Mouse (Mus musculus) neural tube, embryonic 15.5 days (tissue): ENCODE data around the gene Apod. TPM values are rescaled to one million over a fixed set of nuclear protein-coding genes. Genes with fewer than 3 reads are reported as not detected.

ENCODE experiments used
- ATAC-seq: fragments of 200-750 bp; cut with Nextera tagmentation; 2 replicates; pipeline ENCODE4 v1.8.0; 2017; ENCODE audit warnings: mild to moderate bottlenecking, moderate TSS enrichment, moderate library complexity; ENCODE audit not compliant: low FRiP score
- H3K27ac ChIP-seq: fragments of 300-500 bp; sonication (generic); replicated peaks from 2 replicates; pipeline ENCODE4 v1.5.1; 2015; ENCODE audit warnings: mild to moderate bottlenecking, inconsistent platforms
- H3K27me3 ChIP-seq: fragments of 300-500 bp; sonication (generic); replicated peaks from 2 replicates; pipeline ENCODE4 v1.6.1; 2015; ENCODE audit warnings: inconsistent platforms
- H3K36me3 ChIP-seq: fragments of 300-500 bp; sonication (generic); 2 replicates; pipeline ENCODE4 v1.6.1; 2015; ENCODE audit warnings: inconsistent platforms
- H3K4me1 ChIP-seq: fragments of 300-500 bp; sonication (generic); 2 replicates; pipeline ENCODE4 v1.6.1; 2015; ENCODE audit warnings: inconsistent platforms
- H3K4me2 ChIP-seq: fragments of 300-500 bp; sonication (generic); 2 replicates; pipeline ENCODE4 v1.6.1; 2015; ENCODE audit warnings: inconsistent platforms, mild to moderate bottlenecking, moderate library complexity
- H3K4me3 ChIP-seq: fragments of 300-500 bp; sonication (generic); replicated peaks from 2 replicates; pipeline ENCODE4 v1.5.1; 2015; ENCODE audit warnings: mild to moderate bottlenecking, inconsistent platforms
- H3K9ac ChIP-seq: fragments of 300-500 bp; sonication (generic); replicated peaks from 2 replicates; pipeline ENCODE4 v1.6.1; 2015; ENCODE audit warnings: mild to moderate bottlenecking, inconsistent platforms
- H3K9me3 ChIP-seq: fragments of 300-500 bp; sonication (generic); replicated peaks from 2 replicates; pipeline ENCODE4 v1.6.1; 2016; ENCODE audit warnings: inconsistent platforms
- WGBS: fragments of 180-500 bp; shearing (Covaris S2); methylation state at CpG from one replicate; pipeline ENCODE4 v1.1.7; 2015; ENCODE audit warnings: mixed read lengths; 5-methylcytosine and 5-hydroxymethylcytosine counted together
- polyA plus RNA-seq: library from polyadenylated mRNA; unstranded; fragments of >200 nt; fragmentation: Nextera tagmentation; extraction: Ambion mirVana; gene quantifications from 2 replicates; pipeline ENCODE4 v1.2.1, GENCODE M21; 2015

Apod gene
- 48.8 and 54.0 TPM in 2 replicates for polyA plus RNA-seq

- WGBS, result 53% methylated on average over 9 of the region's 9 CpGs
- Histone ChIP-seq H3K4me2 (no peak within 1 kb of the TSS; the same call in 1 of the 2 replicates), H3K4me3 (no peak within 1 kb of the TSS), H3K9me3 (no peaks in the 10 kb centered on the region), H3K27ac (0 out of 2 replicates have a peak within 1 kb of the TSS, but pooled peaks have one; percentile 45), H3K4me1 (peaks cover 13% of the 10 kb centered on the region; the same call in 1 of the 2 replicates), H3K27me3 (no peaks in the 10 kb centered on the region), H3K9ac (no peak within 1 kb of the TSS), H3K36me3 (no peaks in the 10 kb centered on the region)
- ATAC-seq, result no peak
Measured at GRCm38 (mm10) chr16:31314497-31315233, at the start of gene Apod. Gene Apod (minus strand): TSS chr16:31314808.

- Histone ChIP-seq H3K9me3 (no peaks in the 10 kb centered on the region), H3K27ac (no peak overlapping the region), H3K4me1 (0 out of 2 replicates have a peak, but pooled peaks cover 4% of the 10 kb centered on the region), H3K4me2 (no peak overlapping the region), H3K36me3 (no peaks in the 10 kb centered on the region), H3K27me3 (no peaks in the 10 kb centered on the region), H3K9ac (no peak overlapping the region), H3K4me3 (no peak overlapping the region)
- ATAC-seq, result no peak
- 82% methylated on average over 11 of the region's 11 CpGs for WGBS
Measured at GRCm38 (mm10) chr16:31363685-31364436, 49.3 kb upstream of the Apod start.

- H3K27me3 ChIP-seq, result 0 out of 2 replicates have a peak, but pooled peaks cover 6% of the 10 kb centered on the region
- H3K36me3 ChIP-seq, result no peaks in the 10 kb centered on the region
- 0 out of 2 replicates have a peak, but pooled peaks cover 4% of the 10 kb centered on the region for H3K4me1 ChIP-seq
- no peak for ATAC-seq
- no peak overlapping the region for H3K4me3 ChIP-seq
- no peak overlapping the region for H3K27ac ChIP-seq
- H3K4me2 ChIP-seq, result no peak overlapping the region
- H3K9me3 ChIP-seq, result no peaks in the 10 kb centered on the region
- no peak overlapping the region for H3K9ac ChIP-seq
- WGBS, result 60% methylated on average over 5 of the region's 5 CpGs
Measured at GRCm38 (mm10) chr16:31359542-31359941, 44.9 kb upstream of the Apod start.

DNA sequence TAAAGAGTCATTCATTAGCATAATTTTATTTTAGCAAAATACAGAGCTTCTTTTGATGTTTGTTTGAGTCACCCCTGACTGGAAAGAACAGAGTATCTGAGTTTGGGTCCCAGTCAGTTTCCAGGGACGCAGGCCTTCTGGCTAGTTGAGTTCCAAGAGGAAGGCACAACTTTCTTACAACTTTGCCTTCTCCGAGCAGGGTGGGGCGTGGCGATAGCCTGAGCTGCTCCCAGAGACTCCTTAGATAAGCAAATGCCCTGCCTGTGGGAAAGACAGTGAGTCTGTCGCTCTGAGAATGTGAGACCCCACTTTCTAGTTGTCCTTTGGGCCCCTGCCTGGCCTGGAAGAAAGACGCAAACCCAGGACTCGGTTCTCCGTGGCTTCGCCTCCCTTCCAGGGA lies 44.4 kb upstream of the Apod start:
- Histone ChIP-seq H3K4me3 (no peak overlapping the region), H3K9me3 (no peaks in the 10 kb centered on the region), H3K27ac (no peak overlapping the region), H3K27me3 (0 out of 2 replicates have a peak, but pooled peaks cover 6% of the 10 kb centered on the region), H3K4me1 (0 out of 2 replicates have a peak, but pooled peaks cover 4% of the 10 kb centered on the region), H3K9ac (no peak overlapping the region), H3K4me2 (no peak overlapping the region), H3K36me3 (no peaks in the 10 kb centered on the region)
- ATAC-seq, result no peak
- 35% methylated on average over 9 of the region's 9 CpGs for WGBS

DNA sequence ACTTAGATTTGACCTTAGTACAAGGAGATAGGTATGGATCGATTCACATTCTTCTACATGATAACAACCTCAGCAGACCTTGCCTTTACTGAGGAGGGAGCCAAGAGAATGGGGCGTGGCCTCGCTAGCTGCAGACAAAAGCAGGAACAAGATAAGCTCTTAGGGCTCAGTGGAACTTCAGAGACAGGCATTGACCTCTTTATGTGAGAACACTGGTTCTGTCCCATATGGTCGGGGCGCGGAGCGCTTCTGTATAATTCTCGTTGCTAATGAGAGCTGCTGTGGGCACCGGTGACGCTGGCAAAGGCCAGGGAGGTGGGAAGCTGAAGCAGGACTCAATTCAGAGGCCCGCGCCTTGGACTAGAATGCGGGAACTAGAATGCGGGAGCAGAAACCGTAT lies 44.0 kb upstream of the Apod start:
- WGBS, result 52% methylated on average over 15 of the region's 15 CpGs
- ATAC-seq, result no peak
- Histone ChIP-seq H3K36me3 (no peaks in the 10 kb centered on the region), H3K9ac (no peak overlapping the region), H3K4me2 (no peak overlapping the region), H3K9me3 (no peaks in the 10 kb centered on the region), H3K4me1 (0 out of 2 replicates have a peak, but pooled peaks cover 4% of the 10 kb centered on the region), H3K4me3 (no peak overlapping the region), H3K27me3 (0 out of 2 replicates have a peak, but pooled peaks cover 6% of the 10 kb centered on the region), H3K27ac (no peak overlapping the region)

DNA sequence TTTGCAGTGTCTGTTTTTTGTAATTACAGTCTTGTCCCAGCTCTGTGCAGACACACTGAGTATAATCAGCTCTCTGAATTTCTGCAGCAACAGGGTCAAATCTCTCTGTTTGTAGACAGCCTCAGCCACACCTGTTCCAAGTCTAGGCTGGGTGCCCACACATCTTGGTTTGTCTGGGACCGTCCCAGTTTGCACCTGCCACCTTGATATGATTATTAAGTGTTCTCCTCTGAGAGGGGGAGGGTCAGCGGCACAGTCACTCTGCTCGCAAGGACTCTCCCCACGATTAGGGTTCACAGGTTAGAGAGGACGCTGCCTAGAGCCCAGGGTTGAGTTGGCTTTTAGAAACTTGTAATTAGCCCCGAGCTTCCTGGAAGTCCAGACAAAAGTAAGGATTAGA lies 41.3 kb upstream of the Apod start:
- no peak overlapping the region for H3K9ac ChIP-seq
- 0 out of 2 replicates have a peak, but pooled peaks cover 4% of the 10 kb centered on the region for H3K4me1 ChIP-seq
- no peaks in the 10 kb centered on the region for H3K36me3 ChIP-seq
- 0 out of 2 replicates have a peak, but pooled peaks cover 6% of the 10 kb centered on the region for H3K27me3 ChIP-seq
- 74% methylated on average over 6 of the region's 6 CpGs for WGBS
- no peak overlapping the region for H3K4me2 ChIP-seq
- H3K4me3 ChIP-seq, result no peak overlapping the region
- ATAC-seq, result no peak
- no peaks in the 10 kb centered on the region for H3K9me3 ChIP-seq
- no peak overlapping the region for H3K27ac ChIP-seq

DNA sequence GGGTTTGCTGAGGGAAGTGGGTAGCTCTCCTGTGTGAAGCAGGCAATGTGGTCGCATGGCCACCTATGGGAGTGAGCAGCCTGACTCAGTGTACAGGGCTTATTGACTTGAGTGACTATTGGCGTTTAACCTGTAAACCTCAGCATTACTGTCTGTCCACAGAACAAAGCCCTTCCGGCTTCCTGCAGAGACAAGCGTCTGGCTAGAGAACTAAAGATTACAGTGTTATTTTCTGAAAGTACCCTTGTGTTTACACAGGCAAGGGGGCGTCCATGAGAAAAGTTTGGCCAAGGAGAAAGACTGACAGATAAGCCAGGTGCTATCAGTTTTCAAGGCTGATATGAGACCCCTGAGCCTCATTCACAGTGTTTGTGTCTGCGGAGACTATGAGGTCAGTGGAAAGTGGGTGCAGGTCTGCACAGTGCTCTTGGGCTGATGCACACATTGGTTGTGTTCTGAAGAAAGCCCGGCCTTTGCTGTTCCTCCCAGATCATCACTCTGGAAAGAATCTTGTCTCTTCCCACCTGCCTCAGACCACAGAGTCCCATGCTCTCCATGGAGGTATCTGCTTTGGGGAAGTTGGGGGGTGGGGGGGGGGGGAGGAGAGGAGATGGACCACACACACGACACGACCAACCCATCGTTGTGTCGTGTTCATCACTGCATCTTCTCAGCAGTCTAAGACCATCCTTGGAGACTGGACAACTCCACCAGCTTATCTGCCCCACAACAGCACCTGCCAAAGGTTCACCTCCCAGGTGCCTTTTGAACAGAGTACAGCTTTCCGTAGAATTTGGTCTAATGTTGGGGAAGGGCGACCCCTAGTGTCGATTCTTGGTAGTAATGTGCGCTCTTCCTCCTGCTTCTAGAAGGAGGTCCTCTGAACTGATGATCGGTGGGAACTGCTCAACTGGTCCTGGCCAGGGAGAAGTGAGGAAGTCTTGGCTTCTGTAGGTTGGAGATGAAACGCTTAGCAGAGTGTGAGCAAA lies 40.0 kb upstream of the Apod start:
- Histone ChIP-seq H3K4me1 (0 out of 2 replicates have a peak, but pooled peaks cover 4% of the 10 kb centered on the region), H3K4me3 (no peak overlapping the region), H3K9me3 (no peaks in the 10 kb centered on the region), H3K9ac (no peak overlapping the region), H3K27me3 (0 out of 2 replicates have a peak, but pooled peaks cover 6% of the 10 kb centered on the region), H3K27ac (no peak overlapping the region), H3K36me3 (no peaks in the 10 kb centered on the region), H3K4me2 (peak overlapping the region; percentile 45)
- WGBS, result 29% methylated on average over 17 of the region's 17 CpGs
- ATAC-seq, result peak; percentile 57

GRCm38 (mm10) chr16:31352996-31353395 lies 38.4 kb upstream of the Apod start:
- H3K4me3 ChIP-seq, result no peak overlapping the region
- no peak overlapping the region for H3K9ac ChIP-seq
- H3K4me1 ChIP-seq, result 0 out of 2 replicates have a peak, but pooled peaks cover 4% of the 10 kb centered on the region
- WGBS, result 73% methylated on average over 4 of the region's 4 CpGs
- no peak overlapping the region for H3K4me2 ChIP-seq
- H3K27ac ChIP-seq, result no peak overlapping the region
- no peaks in the 10 kb centered on the region for H3K9me3 ChIP-seq
- no peak for ATAC-seq
- 0 out of 2 replicates have a peak, but pooled peaks cover 4% of the 10 kb centered on the region for H3K27me3 ChIP-seq
- no peaks in the 10 kb centered on the region for H3K36me3 ChIP-seq

DNA sequence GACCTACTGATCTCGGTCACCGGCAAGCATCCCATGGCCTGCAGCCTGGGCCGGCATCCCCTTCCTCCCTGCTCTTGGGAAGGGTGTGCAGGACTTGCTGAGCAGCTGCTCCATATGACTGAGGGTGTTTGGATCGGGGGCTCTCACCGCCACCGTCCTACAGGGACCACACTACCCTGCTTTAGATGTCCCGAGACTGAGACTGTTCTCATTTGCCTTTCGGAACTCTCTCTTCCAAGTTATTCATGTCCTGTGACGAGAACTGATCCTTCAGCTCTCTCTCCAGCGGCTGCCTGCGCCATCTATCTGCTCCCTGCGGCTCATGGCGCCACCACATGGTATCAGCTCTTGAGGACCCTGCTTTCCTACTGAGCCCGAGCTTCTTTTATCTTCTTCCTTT lies 33.0 kb upstream of the Apod start:
- 0 out of 2 replicates have a peak overlapping the region, but pooled peaks have one; percentile 0 for H3K4me3 ChIP-seq
- 17% methylated on average over 14 of the region's 14 CpGs for whole genome bisulfite sequencing
- peak overlapping the region; percentile 48 for H3K4me2 ChIP-seq
- no peak; the same call in 1 of the 2 replicates for ATAC-seq
- H3K27ac ChIP-seq, result no peak overlapping the region
- H3K4me1 ChIP-seq, result peaks cover 9% of the 10 kb centered on the region
- no peaks in the 10 kb centered on the region for H3K9me3 ChIP-seq
- no peaks in the 10 kb centered on the region for H3K27me3 ChIP-seq
- no peaks in the 10 kb centered on the region for H3K36me3 ChIP-seq
- no peak overlapping the region for H3K9ac ChIP-seq

GRCm38 (mm10) chr16:31342966-31343365 lies 28.4 kb upstream of the Apod start:
- Histone ChIP-seq H3K4me1 (peaks cover 11% of the 10 kb centered on the region), H3K27ac (no peak overlapping the region)
- 16% methylated on average over 2 of the region's 2 CpGs for WGBS

GRCm38 (mm10) chr16:31342556-31342955 lies 27.9 kb upstream of the Apod start:
- no peak overlapping the region for H3K27ac ChIP-seq
- no peak overlapping the region for H3K4me2 ChIP-seq
- no peak overlapping the region for H3K9ac ChIP-seq
- 22% methylated on average over 5 of the region's 5 CpGs for WGBS
- H3K4me1 ChIP-seq, result peaks cover 9% of the 10 kb centered on the region
- H3K4me3 ChIP-seq, result no peak overlapping the region
- no peak for ATAC-seq
- no peaks in the 10 kb centered on the region for H3K9me3 ChIP-seq
- H3K27me3 ChIP-seq, result no peaks in the 10 kb centered on the region
- no peaks in the 10 kb centered on the region for H3K36me3 ChIP-seq

More at GRCm38 (mm10) chr16:31342966-31343365, 28.4 kb upstream of the Apod start:
- Histone ChIP-seq H3K27me3 (no peaks in the 10 kb centered on the region), H3K36me3 (no peaks in the 10 kb centered on the region), H3K9ac (no peak overlapping the region), H3K9me3 (no peaks in the 10 kb centered on the region), H3K4me3 (no peak overlapping the region), H3K4me2 (no peak overlapping the region)
- ATAC-seq, result no peak
